Mouse (Mus musculus) mesoderm, embryonic 11.5 days (tissue): ENCODE data around the gene Shd.

Experiments used
- DNase-seq: peaks from one replicate; pipeline ENCODE4 v3.0.0-alpha.2; 2012; ENCODE audit warnings: low read depth, low spot score

The Shd gene

GRCm38 (mm10) chr17:56006956-56007355 lies 36.7 kb downstream of the Shd start:
- no peak for DNase-seq

DNA sequence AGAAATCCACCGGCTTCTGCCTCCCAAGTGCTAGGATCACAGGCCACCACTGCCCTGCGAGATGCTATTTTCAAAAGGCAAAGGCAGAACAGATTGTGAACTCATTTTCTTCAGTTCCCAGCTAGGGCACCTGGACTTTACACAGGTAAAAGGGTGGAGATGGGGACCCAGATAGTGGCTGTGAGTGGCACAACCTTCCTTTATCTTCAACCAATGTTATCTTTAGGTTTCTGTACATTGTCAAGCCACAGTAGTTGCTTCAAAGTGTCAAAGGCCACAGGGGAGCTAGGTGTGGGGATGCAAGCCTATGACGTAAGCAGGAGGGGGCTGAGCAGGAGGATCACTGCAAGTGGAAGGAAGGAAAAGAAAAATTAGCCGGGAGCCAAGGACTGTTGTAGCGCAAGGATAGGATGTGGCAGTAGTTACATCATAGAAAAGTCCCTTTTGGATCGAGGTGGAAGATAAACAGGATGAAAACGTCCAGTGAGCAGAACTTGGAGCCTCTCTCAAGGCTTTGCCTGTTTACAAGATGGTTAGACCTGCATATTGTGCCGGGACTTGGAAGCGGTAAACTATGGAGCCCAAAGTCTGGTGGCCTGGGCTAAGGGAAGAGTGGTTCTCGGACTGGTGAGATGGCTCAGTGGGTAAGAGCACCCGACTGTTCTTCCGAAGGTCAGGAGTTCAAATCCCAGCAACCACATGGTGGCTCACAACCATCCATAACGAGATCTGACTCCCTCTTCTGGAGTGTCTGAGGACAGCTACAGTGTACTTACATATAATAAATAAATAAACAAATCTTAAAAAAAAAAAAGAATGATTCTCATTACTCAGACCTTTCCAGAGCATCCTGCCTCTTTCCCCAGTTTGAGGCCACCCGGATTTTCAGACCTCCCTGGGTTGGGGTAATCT lies 37.4 kb downstream of the Shd start:
- no peak for DNase-seq

- peak; percentile 98 for DNase-seq
Measured at GRCm38 (mm10) chr17:56008356-56009087, 38.3 kb downstream of the Shd start.

GRCm38 (mm10) chr17:56009088-56009961 lies 39.1 kb downstream of the Shd start:
- DNase-seq: peak; percentile 92

DNA sequence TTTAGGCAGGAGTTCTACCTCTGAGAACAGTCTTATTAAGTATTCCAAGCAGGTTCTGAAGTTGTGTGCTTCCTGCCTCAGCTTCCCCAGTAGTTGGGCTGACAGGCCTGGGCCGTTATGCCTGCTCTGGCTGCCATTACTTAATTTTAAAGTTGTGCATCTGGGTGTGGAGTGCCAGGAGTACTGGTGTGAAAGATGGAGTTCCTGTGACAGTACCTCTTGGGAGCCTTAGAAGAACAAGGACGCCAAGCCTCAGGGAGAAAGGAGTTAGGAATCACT lies 39.6 kb downstream of the Shd start:
- no peak for DNase-seq

DNA sequence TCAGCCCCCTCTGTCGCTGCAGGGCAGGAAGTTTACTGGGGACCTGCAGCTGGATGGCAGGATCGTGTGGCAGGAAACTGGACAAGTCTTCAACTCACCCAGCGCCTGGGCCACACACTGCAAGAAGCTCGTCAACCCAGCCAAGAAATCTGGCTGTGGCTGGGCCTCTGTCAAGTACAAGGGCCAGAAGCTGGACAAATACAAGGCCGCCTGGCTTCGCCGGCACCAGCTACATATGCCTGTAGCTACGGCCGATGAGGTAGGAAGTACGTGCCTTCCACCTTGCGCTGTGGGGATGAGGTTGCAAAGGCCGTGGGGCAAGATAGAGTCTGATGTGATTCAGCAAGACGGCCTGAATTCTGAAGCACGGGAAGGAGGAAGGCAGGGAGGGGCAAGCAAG lies 40.0 kb downstream of the Shd start:
- no peak for DNase-seq

DNA sequence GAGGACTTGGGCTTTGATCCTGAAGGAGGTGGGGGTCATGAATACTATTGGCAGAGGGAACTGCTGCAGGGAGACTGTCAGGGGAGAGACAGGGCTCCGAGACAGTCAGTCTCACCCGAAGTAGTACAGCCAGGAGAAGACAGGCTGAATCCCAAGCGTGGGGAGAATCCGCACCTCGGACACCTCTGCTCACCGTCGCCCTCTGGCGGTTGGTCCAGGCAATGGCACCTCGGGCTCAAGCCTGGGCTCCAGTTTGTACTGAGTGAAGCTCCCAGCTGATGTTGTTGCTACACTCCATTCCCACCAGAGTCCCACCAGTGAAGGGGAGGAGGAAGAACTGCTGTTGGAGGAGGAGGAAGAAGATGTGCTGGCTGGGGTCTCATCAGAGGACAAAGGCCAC lies 40.4 kb downstream of the Shd start:
- DNase-seq: peak; percentile 79

DNA sequence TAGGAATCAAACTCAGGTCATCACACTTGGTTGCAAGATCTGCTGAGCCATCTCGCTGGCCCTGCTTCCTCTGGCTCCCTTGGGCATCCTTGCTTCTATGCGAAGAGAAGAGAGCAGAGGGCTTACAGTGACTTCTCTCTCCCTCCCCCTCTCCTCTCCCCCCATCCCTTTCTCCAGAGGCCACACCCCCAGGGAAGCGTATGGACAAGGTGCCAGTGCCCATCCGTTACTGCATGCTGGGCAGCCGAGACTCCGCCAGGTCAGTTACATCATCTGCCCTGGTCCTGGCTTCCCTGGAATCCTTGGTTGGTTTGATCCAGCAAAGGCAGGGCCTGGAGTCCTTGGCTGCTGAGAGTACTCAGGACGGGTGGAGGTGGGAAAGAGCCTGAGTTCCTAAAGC lies 41.2 kb downstream of the Shd start:
- no peak for DNase-seq

DNA sequence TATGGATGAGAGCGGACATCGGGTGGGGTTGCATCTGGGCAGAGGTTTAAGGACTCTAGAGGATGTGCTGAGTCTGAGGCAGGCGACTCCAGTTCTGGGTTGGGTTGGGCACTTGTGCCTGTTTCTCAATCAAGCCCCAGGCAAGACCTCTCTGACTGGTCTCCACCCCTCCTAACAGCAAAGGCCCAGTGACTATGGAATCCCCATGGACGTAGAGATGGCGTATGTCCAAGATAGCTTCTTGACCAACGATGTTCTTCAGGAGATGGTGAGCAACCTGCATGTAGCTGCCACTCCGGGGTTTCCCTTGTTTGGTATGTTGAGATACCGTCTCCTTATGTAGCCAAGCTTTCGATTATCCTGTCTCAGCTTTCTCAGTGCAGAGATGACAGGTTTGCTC lies 45.0 kb downstream of the Shd start:
- no peak for DNase-seq

GRCm38 (mm10) chr17:56016382-56016781 lies 46.1 kb downstream of the Shd start:
- no peak for DNase-seq

- no peak for DNase-seq
Measured at GRCm38 (mm10) chr17:56016793-56017785, 46.8 kb downstream of the Shd start.

DNA sequence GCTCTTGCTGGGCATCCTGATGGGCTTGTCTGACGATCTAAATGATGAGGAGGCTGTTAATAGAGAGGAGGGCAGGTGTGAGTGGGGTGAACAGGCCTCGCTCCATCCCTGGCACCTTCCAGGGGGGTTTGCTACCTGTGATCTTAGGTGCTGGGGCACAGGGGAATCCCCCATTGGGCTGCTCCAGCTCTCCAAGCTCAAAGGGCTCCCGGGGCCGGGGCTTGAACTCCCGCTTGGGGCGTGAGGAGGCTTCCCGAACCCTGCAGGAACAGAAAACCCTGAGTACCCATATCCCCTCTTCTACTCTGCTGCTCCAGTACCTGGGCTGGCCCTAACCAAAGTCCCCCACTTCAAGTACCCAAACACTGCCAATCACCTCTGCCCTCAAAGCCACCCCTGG lies 47.6 kb downstream of the Shd start:
- no peak for DNase-seq

DNA sequence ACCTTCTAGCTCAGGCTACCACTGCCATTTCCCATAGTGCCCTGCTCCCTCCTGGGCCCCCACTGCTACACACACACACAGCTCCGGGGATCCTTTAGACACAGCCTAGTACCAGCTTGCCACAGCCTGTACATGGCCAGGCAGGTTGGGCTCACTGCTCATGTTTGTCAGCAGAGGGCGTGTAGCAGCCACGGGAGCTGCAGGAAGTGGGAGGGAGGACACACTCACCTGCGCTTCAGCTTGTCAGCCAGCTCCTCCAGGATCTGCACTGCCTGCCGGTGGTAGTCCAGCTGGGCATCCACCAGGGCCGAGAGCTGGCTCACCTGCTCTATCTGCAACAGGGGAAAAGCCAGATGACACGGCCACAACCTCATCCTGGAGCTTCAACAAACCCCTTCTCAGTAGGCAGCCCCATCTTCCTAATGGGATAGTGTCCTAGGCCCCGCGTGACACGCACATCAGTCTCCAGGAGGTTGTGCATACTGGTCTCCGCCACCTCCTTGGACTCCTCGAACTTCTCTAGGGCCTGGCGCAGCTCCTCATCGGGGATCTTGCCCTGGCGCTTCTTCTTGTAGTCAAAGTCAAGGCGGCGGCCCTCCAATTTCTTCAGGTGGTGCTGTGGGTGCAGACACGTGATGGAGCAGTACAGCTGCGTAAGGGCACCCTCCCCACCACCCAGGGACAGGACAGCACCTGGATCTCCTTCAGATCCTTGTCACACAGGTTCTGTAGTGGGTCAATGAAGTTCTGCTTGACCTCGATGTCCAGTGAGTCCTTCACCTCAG lies 48.3 kb downstream of the Shd start:
- DNase-seq: no peak

DNA sequence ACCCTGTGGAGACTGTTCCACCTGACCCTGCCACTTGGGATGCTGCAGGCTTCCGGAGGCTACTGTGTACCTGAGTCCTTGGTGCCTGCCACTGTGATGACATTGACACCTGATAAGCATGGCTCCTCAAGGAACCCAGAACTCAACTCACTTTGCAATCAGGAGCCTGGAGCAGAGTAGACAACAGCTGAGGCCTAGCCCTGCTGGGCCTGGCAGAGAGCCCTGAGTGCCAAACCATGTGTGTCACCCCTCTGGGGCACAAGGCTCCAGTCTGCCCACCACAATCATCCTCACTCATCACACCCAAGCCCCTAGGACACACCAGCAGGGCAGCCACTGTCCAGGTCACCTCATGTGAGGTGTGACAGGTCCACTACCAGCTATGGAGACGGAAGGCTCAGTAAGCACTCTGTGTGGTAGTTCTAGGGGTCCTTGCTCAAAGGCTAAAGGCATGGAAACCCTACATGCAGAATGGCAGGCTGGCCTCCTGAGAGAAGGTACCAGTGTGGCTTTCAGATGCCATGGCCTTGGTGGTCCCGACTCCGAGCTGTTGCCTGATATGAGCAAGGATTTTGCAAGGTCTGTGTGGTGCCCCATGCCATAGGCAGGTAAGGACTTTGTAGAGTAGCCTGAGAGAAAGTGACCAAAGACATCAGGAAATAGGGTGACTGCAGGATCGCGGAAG lies 50.3 kb downstream of the Shd start:
- no peak for DNase-seq

DNA sequence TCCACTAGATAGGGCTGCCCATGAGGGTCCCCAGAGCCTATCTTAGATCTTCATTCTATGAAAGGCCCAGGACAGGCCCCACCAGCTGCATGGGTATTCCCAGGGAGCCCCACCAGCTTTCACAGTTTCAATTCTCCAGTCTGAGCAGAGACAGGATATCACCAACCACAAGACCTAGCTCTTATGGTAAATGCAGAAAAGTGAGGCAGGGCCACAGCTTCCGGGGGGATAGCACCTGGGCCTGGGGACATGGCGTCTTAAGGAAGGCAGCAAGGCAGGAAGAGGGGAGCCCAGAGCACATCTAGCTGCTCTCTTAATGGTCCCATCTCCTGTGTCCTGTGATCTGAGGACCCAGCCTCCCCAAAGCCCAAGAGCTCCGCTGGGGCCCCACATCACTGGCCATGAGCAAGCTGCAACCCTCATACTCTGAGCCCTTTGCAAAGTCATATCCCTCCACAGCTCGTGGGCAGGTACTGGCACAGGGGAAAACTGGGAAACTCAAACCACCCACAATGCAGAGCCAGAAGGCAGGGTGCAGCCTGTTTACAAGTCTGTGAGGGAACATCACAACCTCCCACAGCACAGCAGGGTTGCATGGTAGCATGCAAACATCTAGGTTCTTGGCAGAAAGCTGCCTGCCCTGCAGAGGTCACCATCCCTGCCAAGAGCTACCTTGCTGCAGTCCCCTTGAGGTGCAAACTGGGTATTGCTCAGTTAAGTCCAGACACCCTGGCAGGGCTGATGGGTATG lies 51.1 kb downstream of the Shd start:
- DNase-seq: no peak

GRCm38 (mm10) chr17:56022131-56022988 lies 52.1 kb downstream of the Shd start:
- DNase-seq: no peak

DNA sequence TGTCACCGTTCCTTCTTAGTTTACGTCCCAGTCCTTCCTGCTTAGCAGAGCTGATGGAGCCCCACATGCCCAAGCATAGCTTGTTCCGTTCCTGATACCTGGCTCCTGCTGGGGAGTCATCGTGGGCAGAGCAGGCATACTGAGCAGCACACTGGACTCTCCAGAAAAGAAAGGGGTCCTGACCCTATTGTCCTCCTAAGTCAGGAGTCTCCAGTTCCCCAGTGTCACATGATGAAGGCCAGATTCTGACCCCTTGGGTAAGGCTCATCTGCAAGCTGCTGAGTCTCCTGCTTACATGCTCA lies 52.7 kb downstream of the Shd start:
- DNase-seq: no peak

- DNase-seq: no peak
Measured at GRCm38 (mm10) chr17:56023386-56023785, 53.1 kb downstream of the Shd start.
